Mouse (Mus musculus) retina, postnatal 1 day (tissue): Measurements from ENCODE around the gene Kif4.

Source experiments
- DNase-seq: peaks from one replicate; pipeline ENCODE4 v3.0.0-alpha.2; 2012

Kif4 gene

GRCm38 (mm10) chrX:100734359-100734758 lies 108.8 kb downstream of the Kif4 start:
- no peak for DNase-seq

GRCm38 (mm10) chrX:100738918-100739317 lies 113.4 kb downstream of the Kif4 start:
- DNase-seq: peak; percentile 71

DNA sequence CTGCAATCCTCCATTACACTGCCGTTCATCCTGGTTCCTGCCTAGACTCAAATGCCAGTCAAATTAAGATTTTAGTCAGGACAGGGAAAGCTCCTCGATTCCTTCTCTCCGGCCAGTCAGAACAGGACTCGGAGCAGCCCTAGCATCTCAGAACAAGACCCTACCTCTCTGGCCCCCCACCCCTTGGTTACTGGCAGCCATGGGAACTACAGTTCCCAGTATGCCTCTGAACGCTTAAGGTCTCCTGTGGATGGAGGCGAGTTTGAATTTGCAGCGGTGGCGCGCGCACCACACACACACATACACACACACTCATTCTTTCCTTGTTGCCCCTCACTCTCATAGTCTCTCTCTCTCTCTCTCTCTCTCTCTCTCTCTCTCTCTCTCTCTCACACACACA lies 113.9 kb downstream of the Kif4 start:
- DNase-seq: peak; percentile 46

DNA sequence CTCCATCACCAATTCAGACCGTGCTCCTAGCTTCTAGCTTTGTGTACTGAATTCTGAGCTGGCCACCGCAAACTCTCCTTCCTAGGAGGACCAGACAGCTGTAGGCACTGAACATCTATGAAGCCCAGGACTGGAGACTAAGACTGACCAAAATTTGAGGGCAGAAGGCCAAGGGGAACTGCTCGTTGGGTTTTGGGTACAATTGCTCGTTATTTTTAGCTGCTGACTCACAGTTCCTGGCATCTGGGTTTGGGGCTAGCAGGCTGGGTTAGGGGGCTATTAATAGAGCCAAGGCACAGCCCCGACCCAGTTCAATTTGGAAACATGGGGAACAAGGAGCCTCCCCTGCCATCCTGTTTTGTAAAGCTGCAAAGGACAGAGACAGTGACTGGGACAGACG lies 115.2 kb downstream of the Kif4 start:
- DNase-seq: no peak

- DNase-seq: peak; percentile 84
These were observed 116.4 kb downstream of the Kif4 start for GRCm38 (mm10) chrX:100741940-100742339.

GRCm38 (mm10) chrX:100765855-100766254 lies 140.3 kb downstream of the Kif4 start:
- DNase-seq: peak; percentile 10

DNA sequence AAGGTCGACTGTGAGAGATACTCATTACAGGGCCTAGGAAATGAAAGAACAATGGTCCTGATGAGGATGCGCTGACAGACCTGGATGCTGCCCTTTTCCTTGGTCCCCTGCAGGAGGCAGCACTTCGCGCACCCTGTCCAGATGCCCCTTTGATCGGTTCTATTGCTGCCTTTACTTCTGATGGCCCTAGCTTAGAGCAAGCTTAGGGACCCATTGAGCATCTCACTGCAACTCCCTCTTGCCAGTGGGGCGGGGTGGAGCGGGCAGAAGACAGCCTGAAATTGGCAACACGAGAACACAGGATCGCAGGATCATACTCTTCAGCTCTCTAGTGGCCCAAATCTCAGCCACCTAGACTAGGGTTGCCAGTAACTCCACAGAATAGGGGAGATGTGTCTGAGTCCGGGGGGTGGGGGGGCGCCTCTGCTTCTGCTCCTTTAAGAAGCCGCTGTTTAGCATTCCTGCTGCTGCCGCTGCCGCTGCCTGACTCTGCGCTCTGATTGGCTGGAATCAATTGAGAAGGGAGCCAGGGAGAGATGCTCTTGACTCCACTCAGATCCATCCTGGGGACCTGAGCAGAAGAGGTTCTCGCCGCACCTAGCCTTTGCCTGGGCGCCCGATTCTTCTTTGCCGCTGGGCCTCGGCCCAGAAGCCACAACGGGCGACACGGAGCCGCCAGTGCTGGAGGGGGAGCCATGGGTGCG lies 141.8 kb downstream of the Kif4 start, which contains the start of gene Dlg3:
Gene Dlg3 (plus strand): TSS at position 542 of the 704 bp plus-strand sequence.
- DNase-seq: peak; percentile 85

DNA sequence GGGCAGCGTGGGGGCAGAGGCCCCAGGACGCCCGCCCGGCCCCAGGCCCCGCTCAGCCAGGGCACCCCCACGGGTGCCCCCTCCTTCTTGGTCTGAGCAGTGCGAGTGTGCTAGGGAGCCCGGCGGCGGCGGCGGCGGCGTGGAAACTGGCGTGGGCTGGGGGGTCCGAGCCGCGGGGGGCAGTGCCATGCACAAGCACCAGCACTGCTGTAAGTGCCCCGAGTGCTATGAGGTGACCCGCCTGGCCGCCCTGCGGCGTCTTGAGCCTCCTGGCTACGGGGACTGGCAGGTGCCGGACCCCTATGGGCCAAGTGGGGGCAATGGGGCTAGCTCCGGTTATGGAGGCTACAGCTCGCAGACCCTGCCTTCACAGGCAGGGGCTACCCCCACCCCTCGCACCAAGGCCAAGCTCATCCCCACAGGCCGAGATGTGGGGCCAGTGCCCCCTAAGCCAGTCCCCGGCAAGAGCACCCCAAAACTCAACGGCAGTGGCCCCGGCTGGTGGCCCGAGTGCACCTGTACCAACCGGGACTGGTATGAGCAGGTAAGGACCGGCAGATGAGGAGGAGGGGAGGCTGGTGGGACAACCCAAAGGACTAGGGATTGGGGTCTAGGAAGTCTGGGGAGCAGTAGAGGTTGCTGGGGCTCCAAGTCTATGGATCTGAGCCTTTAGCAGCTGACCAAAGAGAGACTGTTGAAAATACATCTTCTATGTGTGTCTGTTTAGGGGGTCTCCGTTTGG lies 142.5 kb downstream of the Kif4 start:
- DNase-seq: no peak

DNA sequence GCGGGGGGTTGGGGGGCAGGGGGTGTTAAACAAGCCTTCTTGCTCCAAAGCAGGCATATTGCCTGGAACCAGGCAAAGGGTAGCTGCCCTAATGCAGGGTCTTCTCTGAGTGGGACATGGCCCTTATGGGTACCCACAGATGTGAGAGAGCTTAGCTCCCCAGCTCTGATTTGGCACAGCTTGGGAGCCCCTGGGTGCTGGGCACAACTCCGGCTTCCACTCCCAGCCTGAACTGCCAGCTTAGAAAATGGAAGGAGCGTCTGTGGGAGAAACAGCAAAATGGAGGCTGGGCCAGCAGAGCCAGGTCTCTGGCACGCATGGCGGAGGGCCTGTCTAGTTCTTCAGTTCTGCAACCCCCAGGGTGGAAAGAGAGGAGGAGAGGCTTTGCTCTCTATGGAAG lies 143.7 kb downstream of the Kif4 start:
- DNase-seq: peak; percentile 7

GRCm38 (mm10) chrX:100774341-100774811 lies 148.8 kb downstream of the Kif4 start:
- peak; percentile 75 for DNase-seq

GRCm38 (mm10) chrX:100775405-100775804 lies 149.9 kb downstream of the Kif4 start:
- no peak for DNase-seq

GRCm38 (mm10) chrX:100776494-100776893 lies 151.0 kb downstream of the Kif4 start:
- DNase-seq: peak; percentile 80
